In the genomic region with DNA sequence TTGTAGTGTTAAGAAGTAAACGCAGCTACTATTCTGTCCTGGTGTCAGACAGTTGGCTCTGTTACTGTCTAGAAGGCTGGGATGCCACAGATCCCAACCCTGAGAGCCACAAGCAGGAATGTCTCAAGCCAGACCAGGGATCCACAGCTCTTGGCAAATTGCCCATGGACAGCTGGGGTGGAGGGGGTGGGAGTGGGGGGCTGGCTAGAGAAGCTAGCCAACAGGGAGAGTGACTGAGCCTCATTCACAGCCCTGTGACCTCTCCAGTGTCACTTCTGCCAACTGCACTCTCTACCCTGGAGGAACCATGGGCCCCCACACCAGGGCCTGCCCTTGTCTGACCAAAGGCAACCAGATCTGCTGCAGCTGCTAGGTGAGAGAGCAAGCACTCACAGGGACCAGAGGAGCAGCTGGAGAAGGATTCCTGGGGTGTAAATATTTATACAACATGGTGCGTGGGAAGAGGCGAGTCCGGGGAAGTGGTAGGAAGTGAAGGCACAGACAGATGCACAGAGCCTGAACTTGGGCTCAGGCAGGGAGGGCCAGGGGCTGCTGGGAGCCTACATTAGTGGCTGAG, we compare ENCODE assay signal across 8 mouse cellular contexts. TPM values are rescaled to one million over a fixed set of nuclear protein-coding genes. Genes with fewer than 3 reads are reported as not detected.
DNase-seq lines count a peak whose midpoint lies in the region; ATAC-seq and TF ChIP-seq lines count a peak whose summit lies in the region.

No protein-coding gene starts in this region.

- H3K9me3 ChIP-seq in heart, postnatal 0 days (replicated peaks; ENCODE audit: control insufficient read depth, low read length): no peaks in the 10 kb centered on the region
- H3K9me3 ChIP-seq in limb, embryonic 14.5 days (ENCODE audit: control insufficient read depth, low read length): no peaks in the 10 kb centered on the region

- no peak overlapping the region for H3ac ChIP-seq in myocyte (ENCODE audit: control insufficient read depth, insufficient read length)

- H3K4me1 ChIP-seq in heart, postnatal 0 days (ENCODE audit: control insufficient read depth, insufficient read depth): peaks cover 16% of the 10 kb centered on the region
- peaks cover 5% of the 10 kb centered on the region; the same call in 1 of the 2 replicates for H3K4me1 ChIP-seq in limb, embryonic 14.5 days (ENCODE audit: control insufficient read depth, insufficient read depth, low read length)

- peak overlapping the region; percentile 23; the same call in 1 of the 2 replicates for H3K27ac ChIP-seq in layer of hippocampus, adult 2 months
- H3K27ac ChIP-seq in heart, postnatal 0 days (ENCODE audit: low read depth): peak overlapping the region; percentile 62
- peak overlapping the region; percentile 10; the same call in 1 of the 2 replicates for H3K27ac ChIP-seq in limb, embryonic 14.5 days (replicated peaks; ENCODE audit: low read depth, low read length)

- H3K9ac ChIP-seq in heart, postnatal 0 days (replicated peaks; ENCODE audit: low read depth, low read length): peak overlapping the region; percentile 6
- H3K9ac ChIP-seq in limb, embryonic 14.5 days (ENCODE audit: low read depth, low read length, severe bottlenecking): 0 out of 2 replicates have a peak overlapping the region, but pooled peaks have one; percentile 18

- TF ChIP-seq EP300 in heart, postnatal 0 days (IDR thresholded peaks at IDR 0.05; ENCODE audit: low read depth): no peak

- H3K79me2 ChIP-seq in myocyte (ENCODE audit: control insufficient read depth, insufficient read depth): no peaks in the 10 kb centered on the region

- no peaks in the 10 kb centered on the region for H3K27me3 ChIP-seq in heart, postnatal 0 days (ENCODE audit: control insufficient read depth, insufficient read depth, low read length)
- H3K27me3 ChIP-seq in limb, embryonic 14.5 days (ENCODE audit: control insufficient read depth, insufficient read depth, low read length): no peaks in the 10 kb centered on the region
- no peaks in the 10 kb centered on the region for H3K27me3 ChIP-seq in myocyte (ENCODE audit: control insufficient read depth, insufficient read depth, insufficient read length)

- peak; percentile 52 for ATAC-seq in heart, postnatal 0 days (ENCODE audit: insufficient read depth, low read depth)
- peak; percentile 83 for ATAC-seq in limb, embryonic 14.5 days (ENCODE audit: low FRiP score, low read depth)

- no peak for TF ChIP-seq POLR2A in limb, embryonic 14.5 days (IDR thresholded peaks at IDR 0.05; ENCODE audit: borderline replicate concordance, extremely low read depth, insufficient read depth, insufficient read length)
- TF ChIP-seq POLR2A in myocyte (IDR thresholded peaks at IDR 0.05; ENCODE audit: insufficient read length, low read depth): peak; percentile 50

- no peak for TF ChIP-seq CTCF in layer of hippocampus, adult 2 months (conservative IDR thresholded peaks at IDR 0.05)
- TF ChIP-seq CTCF in heart, postnatal 0 days (IDR thresholded peaks at IDR 0.05; ENCODE audit: low read depth): no peak

- H3K36me3 ChIP-seq in heart, postnatal 0 days (replicated peaks; ENCODE audit: control insufficient read depth, insufficient read depth, low read length): peaks cover 48% of the 10 kb centered on the region
- peaks cover 30% of the 10 kb centered on the region for H3K36me3 ChIP-seq in limb, embryonic 14.5 days (ENCODE audit: control insufficient read depth, insufficient read depth, low read length)
- no peaks in the 10 kb centered on the region for H3K36me3 ChIP-seq in myocyte (ENCODE audit: control insufficient read depth, insufficient read depth)

- no peak for DNase-seq in layer of hippocampus, adult 2 months (ENCODE audit: low spot score in 2 of 2)
- no peak for DNase-seq in layer of hippocampus, adult 9-11 months
- DNase-seq in heart, postnatal 0 days (ENCODE audit: low spot score): no peak
- peak; percentile 58 for DNase-seq in limb, embryonic 14.5 days (ENCODE audit: low spot score)
- no peak for DNase-seq in thymus, postnatal 25 days
- DNase-seq in urinary bladder, postnatal 4 days (ENCODE audit: low spot score in 2 of 2): no peak
- no peak for DNase-seq in right cerebral cortex, postnatal 36 days (ENCODE audit: low spot score in 2 of 2)

- WGBS in heart, postnatal 0 days: 25% methylated on average over 4 of the region's 4 CpGs
- WGBS in limb, embryonic 14.5 days: 56% methylated on average over 4 of the region's 4 CpGs

- H3K4me2 ChIP-seq in heart, postnatal 0 days (ENCODE audit: low read depth, low read length): no peak overlapping the region
- no peak overlapping the region for H3K4me2 ChIP-seq in limb, embryonic 14.5 days (replicated peaks; ENCODE audit: low read depth, low read length, severe bottlenecking)
- peak overlapping the region; percentile 67 for H3K4me2 ChIP-seq in myocyte (ENCODE audit: low read depth)

- H3K4me3 ChIP-seq in layer of hippocampus, adult 2 months: no peak overlapping the region
- H3K4me3 ChIP-seq in heart, postnatal 0 days (ENCODE audit: low read depth, low read length): no peak overlapping the region
- H3K4me3 ChIP-seq in limb, embryonic 14.5 days (replicated peaks; ENCODE audit: low read length): no peak overlapping the region
- no peak overlapping the region for H3K4me3 ChIP-seq in myocyte

TF ChIP-seq in myocyte, 11 proteins besides CTCF, POLR2A, EP300 and RAD21:
- no peak for TF ChIP-seq E2F4 (IDR thresholded peaks at IDR 0.05; ENCODE audit: insufficient read depth)
- no peak for TF ChIP-seq USF1 (IDR thresholded peaks at IDR 0.05; ENCODE audit: low read depth)
- peak; percentile 29 for TF ChIP-seq POLR2AphosphoS2 (IDR thresholded peaks at IDR 0.05; ENCODE audit: insufficient read length, low read depth)
- TF ChIP-seq MYOG (IDR thresholded peaks at IDR 0.05; ENCODE audit: control insufficient read depth in 1 of 3, insufficient read depth in 1 of 3, insufficient read length in 2 of 3, low read depth in 2 of 3): peak; percentile 87 to 99 (median 94)
- TF ChIP-seq SRF (IDR thresholded peaks at IDR 0.05; ENCODE audit: control insufficient read depth, insufficient read length, low read depth): no peak
- TF ChIP-seq CEBPB (IDR thresholded peaks at IDR 0.05; ENCODE audit: insufficient read depth, poor library complexity, severe bottlenecking): no peak
- TF ChIP-seq MAX (IDR thresholded peaks at IDR 0.05; ENCODE audit: low read depth): no peak
- peak; percentile 83 for TF ChIP-seq TCF3 (IDR thresholded peaks at IDR 0.05; ENCODE audit: insufficient read length, low read depth)
- peak; percentile 86 to 97 (median 95) for TF ChIP-seq MYOD1 (IDR thresholded peaks at IDR 0.05; ENCODE audit: control insufficient read depth in 1 of 3, insufficient read length in 2 of 3, low read depth in 2 of 3)
- peak; percentile 98 for TF ChIP-seq TCF12 (IDR thresholded peaks at IDR 0.05; ENCODE audit: insufficient read depth, poor library complexity, severe bottlenecking)
- TF ChIP-seq REST (IDR thresholded peaks at IDR 0.05; ENCODE audit: insufficient read depth, insufficient read length): no peak

RNA-seq across cellular contexts. Expression of gene Zfp36l1, which starts 10.5 kb away (rescaled TPM):
- total RNA-seq in layer of hippocampus, adult 2 months (2021): 10 to 100 TPM; 35.2 to 39.4 TPM
- total RNA-seq in heart, postnatal 0 days (2014; rRNA removed; ENCODE audit: low replicate concordance): 80.6 and 85.1 TPM in 2 replicates
- polyA plus RNA-seq in heart, postnatal 0 days (2015; fragmentation: Nextera tagmentation; extraction: Ambion mirVana): 60.3 and 69.6 TPM in 2 replicates
- 245 and 413 TPM in 2 replicates for polyA plus RNA-seq in limb, embryonic 14.5 days (2012; rRNA removed)
- 195 and 209 TPM in 2 replicates for polyA plus RNA-seq in limb, embryonic 14.5 days (2014; fragmentation: Nextera tagmentation; extraction: Ambion mirVana)
- polyA plus RNA-seq in myocyte (2012; fragmentation: generic; extraction: Trizol): 35.7 TPM

Comparison
In these comparisons a context has a peak if more than half of its experiments do, and no peak if none do; other contexts are left out.
1. H3K27ac ChIP-seq: peak in every context shown above with its lines; median percentile 62 in heart, postnatal 0 days; 23 in layer of hippocampus, adult 2 months; 10 in limb, embryonic 14.5 days.